Mouse (Mus musculus) midbrain, embryonic 14.5 days (tissue): ENCODE measurements at regions not wholly inside any gene's neighbourhood (a gene's known extent, or its start where the extent isn't known, plus 50 kb on each side); places are given as distances from the start of the nearest gene placed in this dataset.

ENCODE experiments used
- ATAC-seq: fragments of 200-750 bp; cut with Nextera tagmentation; 2 replicates; pipeline ENCODE4 v1.8.0; 2017; ENCODE audit warnings: moderate number of reproducible peaks, moderate library complexity; ENCODE audit not compliant: low FRiP score, low TSS enrichment
- DNase-seq: peaks from one replicate; pipeline ENCODE4 v3.0.0-alpha.2; 2015
- H3K27ac ChIP-seq: fragments of 300-500 bp; sonication (generic); replicated peaks from 2 replicates; pipeline ENCODE4 v1.5.1; 2014; ENCODE audit warnings: mild to moderate bottlenecking, low read depth, low read length, moderate library complexity
- H3K27me3 ChIP-seq: fragments of 300-500 bp; sonication (generic); 2 replicates; pipeline ENCODE4 v1.6.1; 2014; ENCODE audit warnings: low read length, control low read depth, mixed read lengths; ENCODE audit not compliant: control insufficient read depth, insufficient read depth
- H3K36me3 ChIP-seq: fragments of 300-500 bp; sonication (generic); 2 replicates; pipeline ENCODE4 v1.6.1; 2014; ENCODE audit warnings: low read length, control low read depth; ENCODE audit not compliant: control insufficient read depth, insufficient read depth
- H3K4me1 ChIP-seq: fragments of 300-500 bp; sonication (generic); 2 replicates; pipeline ENCODE4 v1.6.1; 2014; ENCODE audit warnings: mild to moderate bottlenecking, antibody characterized with exemption, low read length, control low read depth; ENCODE audit not compliant: control insufficient read depth, insufficient read depth
- H3K4me2 ChIP-seq: fragments of 300-500 bp; sonication (generic); 2 replicates; pipeline ENCODE4 v1.6.1; 2014; ENCODE audit warnings: mild to moderate bottlenecking, low read length, moderate library complexity
- H3K4me3 ChIP-seq: fragments of 300-500 bp; sonication (generic); replicated peaks from 2 replicates; pipeline ENCODE4 v1.5.1; 2014; ENCODE audit warnings: low read depth, low read length
- H3K9ac ChIP-seq: fragments of 300-500 bp; sonication (generic); replicated peaks from 2 replicates; pipeline ENCODE4 v1.6.1; 2014; ENCODE audit warnings: mild to moderate bottlenecking, low read length, moderate library complexity
- H3K9me3 ChIP-seq: fragments of 300-500 bp; sonication (generic); 2 replicates; pipeline ENCODE4 v1.6.1; 2016; ENCODE audit warnings: low read length, control low read depth, mixed read lengths; ENCODE audit not compliant: control insufficient read depth
- WGBS: fragments of 180-500 bp; shearing (Covaris S2); extraction: QIAGEN DNeasy Blood & Tissue Kit; methylation state at CpG from one replicate; pipeline ENCODE4 v1.1.7; 2014; 5-methylcytosine and 5-hydroxymethylcytosine counted together

DNA sequence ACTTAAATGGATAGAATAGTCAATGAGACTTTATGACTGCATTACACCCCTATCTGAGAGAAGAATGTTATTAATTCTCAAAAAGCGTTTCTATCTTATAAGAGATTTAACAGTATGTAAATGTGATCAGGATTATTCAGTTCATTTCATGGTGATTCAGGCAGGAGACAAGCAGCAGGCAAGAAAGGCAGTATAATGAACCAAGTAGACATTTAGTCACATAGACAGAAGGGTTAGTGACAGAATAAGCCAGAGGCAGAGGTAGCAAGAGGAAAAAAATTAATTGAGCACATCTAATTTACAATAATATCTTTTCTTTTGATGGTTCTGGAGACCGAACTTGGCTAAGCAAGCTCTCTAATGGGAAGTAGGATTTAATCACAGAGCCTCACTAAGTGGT, 102.9 kb upstream of the Rsrc1 start:
- Histone ChIP-seq H3K4me2 (no peak overlapping the region), H3K4me3 (no peak overlapping the region), H3K4me1 (no peaks in the 10 kb centered on the region), H3K27me3 (no peaks in the 10 kb centered on the region), H3K27ac (no peak overlapping the region), H3K36me3 (no peaks in the 10 kb centered on the region), H3K9me3 (no peaks in the 10 kb centered on the region), H3K9ac (no peak overlapping the region)
- no peak for ATAC-seq
- DNase-seq = peak; percentile 21
- WGBS = 32% methylated on average over 2 of the region's 2 CpGs

DNA sequence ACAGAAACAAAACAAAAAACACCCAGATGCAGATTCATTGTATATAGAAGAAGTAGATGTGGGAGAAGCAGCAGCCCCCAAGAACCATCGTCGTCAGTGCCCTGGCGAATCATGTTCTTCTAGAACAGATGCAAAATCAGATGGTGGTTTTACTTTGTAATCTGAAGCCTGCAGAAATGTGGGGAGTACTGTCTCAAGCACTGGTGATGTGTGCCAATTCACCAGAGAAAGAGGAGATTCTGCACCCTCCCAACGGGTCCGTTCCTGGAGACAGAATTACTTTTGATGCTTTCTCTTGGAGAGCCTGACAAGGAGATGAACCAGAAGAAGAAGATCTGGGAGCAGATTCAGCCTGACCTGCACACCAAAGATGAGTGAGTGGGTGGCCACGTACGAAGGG, 98.5 kb upstream of the Rsrc1 start:
- Histone ChIP-seq H3K4me2 (no peak overlapping the region), H3K9ac (no peak overlapping the region), H3K9me3 (no peaks in the 10 kb centered on the region), H3K27ac (no peak overlapping the region), H3K27me3 (no peaks in the 10 kb centered on the region), H3K36me3 (no peaks in the 10 kb centered on the region), H3K4me3 (no peak overlapping the region), H3K4me1 (no peaks in the 10 kb centered on the region)
- DNase-seq (no peak), ATAC-seq (no peak)
- WGBS = 93% methylated on average over 7 of the region's 7 CpGs

DNA sequence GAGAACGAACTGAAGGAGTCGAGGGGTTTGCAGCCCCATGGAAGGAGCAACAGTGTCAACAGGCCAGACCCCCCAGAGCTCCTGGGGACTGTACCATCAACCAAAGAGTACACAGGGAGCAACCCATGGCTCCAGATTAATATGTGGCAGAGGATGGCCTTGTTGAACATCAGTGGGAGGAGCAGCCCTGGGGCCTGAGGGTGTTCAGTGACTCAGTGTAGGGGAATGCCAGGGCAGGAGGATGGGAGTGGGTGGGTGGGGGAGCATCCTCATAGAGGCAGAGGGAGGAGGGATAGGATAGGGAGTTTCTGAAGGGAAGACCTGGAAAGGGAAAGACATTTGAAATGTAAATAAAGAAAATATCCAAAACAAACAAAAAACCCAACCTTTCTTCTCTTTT, 85.5 kb upstream of the Rsrc1 start:
- Histone ChIP-seq H3K36me3 (no peaks in the 10 kb centered on the region), H3K4me2 (no peak overlapping the region)
- WGBS = 90% methylated on average over 2 of the region's 2 CpGs

More for the DNA sequence above, 85.5 kb upstream of the Rsrc1 start:
- no peak overlapping the region for H3K4me3 ChIP-seq
- H3K27me3 ChIP-seq = no peaks in the 10 kb centered on the region
- no peaks in the 10 kb centered on the region for H3K9me3 ChIP-seq
- ATAC-seq (no peak), DNase-seq (no peak)
- H3K27ac ChIP-seq = no peak overlapping the region
- no peaks in the 10 kb centered on the region for H3K4me1 ChIP-seq
- no peak overlapping the region for H3K9ac ChIP-seq
